Mouse (Mus musculus): ENCODE results near the gene Kcnk5. TPM values are rescaled to one million over a fixed set of nuclear protein-coding genes. Genes with fewer than 3 reads are reported as not detected.

Gene Kcnk5
- polyA plus RNA-seq, 1 experiment = not detected

DNA sequence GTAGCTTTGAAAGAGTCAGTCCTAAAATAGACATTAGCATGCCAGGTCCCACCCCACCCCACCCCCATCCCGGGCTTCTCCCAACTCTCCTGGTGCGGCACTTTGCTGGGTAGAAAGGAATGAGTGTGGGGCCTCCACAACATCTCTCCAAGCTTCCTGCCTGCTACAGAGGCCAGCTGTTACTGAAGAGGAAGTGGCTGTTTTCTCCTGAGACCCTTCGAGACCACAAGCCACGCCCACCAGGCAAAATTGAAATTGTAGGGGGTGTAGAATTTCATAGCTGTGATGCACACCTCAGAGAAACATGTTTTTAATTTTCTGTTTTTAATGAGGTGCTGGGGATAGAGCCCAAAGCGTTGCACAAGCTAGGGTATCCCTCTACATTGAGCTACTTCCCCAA lies 60.7 kb downstream of the Kcnk5 start:
- TF ChIP-seq POLR2A (IDR thresholded peaks at IDR 0.05; ENCODE audit: insufficient read depth, low read depth, low read length) = no peak
- no peak for TF ChIP-seq CTCF (IDR thresholded peaks at IDR 0.05; ENCODE audit: insufficient read depth, low read depth, low read length)
- Histone ChIP-seq H3K27ac (ENCODE audit: insufficient read depth, low read depth, low read length) (no peak overlapping the region), H3K4me1 (ENCODE audit: control insufficient read depth, insufficient read depth, low read length) (no peaks in the 10 kb centered on the region), H3K4me3 (ENCODE audit: insufficient read depth, low read depth, low read length) (no peak overlapping the region)
- 77% methylated on average over 5 of the region's 5 CpGs for WGBS

DNA sequence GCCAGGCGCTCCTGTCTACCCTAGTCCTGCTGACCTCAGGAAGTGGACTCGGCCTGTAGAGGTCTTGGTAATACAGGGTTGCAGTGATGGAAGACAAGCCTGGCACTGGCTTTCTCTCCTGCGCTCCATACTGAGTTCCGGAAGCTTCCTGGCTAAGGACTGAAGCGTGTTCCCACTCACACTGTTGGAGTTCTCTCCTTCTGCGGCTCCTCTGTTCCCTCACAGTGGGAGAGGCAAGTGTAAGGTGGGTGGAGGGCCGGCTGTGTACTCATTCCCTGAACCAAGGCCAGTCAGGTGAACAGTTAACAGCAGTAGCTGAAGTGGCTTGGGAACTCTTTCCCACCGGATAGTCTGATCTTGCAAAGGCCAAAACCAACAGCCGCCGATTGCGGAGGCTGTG lies 61.6 kb downstream of the Kcnk5 start:
- 92% methylated on average over 11 of the region's 11 CpGs for WGBS
- TF ChIP-seq CTCF (IDR thresholded peaks at IDR 0.05; ENCODE audit: insufficient read depth, low read depth, low read length) (no peak), POLR2A (IDR thresholded peaks at IDR 0.05; ENCODE audit: insufficient read depth, low read depth, low read length) (no peak)
- Histone ChIP-seq H3K4me3 (ENCODE audit: insufficient read depth, low read depth, low read length) (no peak overlapping the region), H3K4me1 (ENCODE audit: control insufficient read depth, insufficient read depth, low read length) (no peaks in the 10 kb centered on the region), H3K27ac (ENCODE audit: insufficient read depth, low read depth, low read length) (no peak overlapping the region)

DNA sequence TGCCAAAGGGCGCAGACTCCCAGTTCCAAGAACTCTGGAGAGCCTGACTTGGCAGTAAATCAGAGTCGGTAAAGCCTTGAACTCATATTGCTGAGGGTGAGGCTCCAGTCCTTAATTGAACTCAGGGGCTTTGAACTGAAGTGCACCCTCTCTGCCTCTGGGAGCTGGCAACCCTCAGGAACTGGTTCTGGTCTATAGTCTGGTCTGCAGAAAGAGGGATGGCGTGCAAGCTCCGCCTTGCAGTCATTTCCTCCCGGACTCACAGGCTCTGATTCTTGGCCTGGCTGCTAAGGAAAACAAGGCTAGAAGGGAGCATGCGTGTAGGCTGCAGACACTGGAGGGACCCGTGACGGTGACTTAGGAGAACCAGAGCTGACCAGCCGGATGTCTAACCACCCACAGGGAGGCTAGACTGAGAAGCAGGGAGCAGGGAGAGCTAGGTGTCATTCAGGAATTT lies 65.4 kb downstream of the Kcnk5 start:
- WGBS = 71% methylated on average over 9 of the region's 9 CpGs
- Histone ChIP-seq H3K4me1 (ENCODE audit: control insufficient read depth, insufficient read depth, low read length) (no peaks in the 10 kb centered on the region), H3K27ac (ENCODE audit: insufficient read depth, low read depth, low read length) (no peak overlapping the region), H3K4me3 (ENCODE audit: insufficient read depth, low read depth, low read length) (no peak overlapping the region)
- TF ChIP-seq POLR2A (IDR thresholded peaks at IDR 0.05; ENCODE audit: insufficient read depth, low read depth, low read length) (no peak), CTCF (IDR thresholded peaks at IDR 0.05; ENCODE audit: insufficient read depth, low read depth, low read length) (no peak)

DNA sequence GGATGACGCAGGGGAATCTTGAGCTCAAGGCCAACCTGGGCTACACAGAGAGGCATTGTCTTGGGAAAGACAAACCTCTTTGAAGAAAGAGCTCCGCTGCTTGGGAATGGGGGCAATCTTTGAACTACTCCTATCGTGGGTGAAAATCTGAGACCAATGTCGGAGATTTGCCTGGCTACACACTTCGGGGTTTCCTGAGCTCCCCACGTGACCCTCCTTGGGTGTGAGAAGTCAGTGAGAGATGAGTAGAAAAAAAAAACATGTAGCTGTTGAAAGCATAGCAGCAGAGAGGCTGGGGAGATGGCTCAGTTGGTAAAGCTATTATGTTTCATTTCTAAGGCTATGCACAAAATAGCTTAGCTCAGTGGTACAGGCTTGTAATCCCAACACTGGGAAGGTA lies 66.7 kb downstream of the Kcnk5 start:
- no peak overlapping the region for H3K27ac ChIP-seq (ENCODE audit: insufficient read depth, low read depth, low read length)
- TF ChIP-seq CTCF (IDR thresholded peaks at IDR 0.05; ENCODE audit: insufficient read depth, low read depth, low read length) = no peak
- no peak for TF ChIP-seq POLR2A (IDR thresholded peaks at IDR 0.05; ENCODE audit: insufficient read depth, low read depth, low read length)
- WGBS = 92% methylated on average over 6 of the region's 6 CpGs
- no peak overlapping the region for H3K4me3 ChIP-seq (ENCODE audit: insufficient read depth, low read depth, low read length)
- H3K4me1 ChIP-seq (ENCODE audit: control insufficient read depth, insufficient read depth, low read length) = no peaks in the 10 kb centered on the region

DNA sequence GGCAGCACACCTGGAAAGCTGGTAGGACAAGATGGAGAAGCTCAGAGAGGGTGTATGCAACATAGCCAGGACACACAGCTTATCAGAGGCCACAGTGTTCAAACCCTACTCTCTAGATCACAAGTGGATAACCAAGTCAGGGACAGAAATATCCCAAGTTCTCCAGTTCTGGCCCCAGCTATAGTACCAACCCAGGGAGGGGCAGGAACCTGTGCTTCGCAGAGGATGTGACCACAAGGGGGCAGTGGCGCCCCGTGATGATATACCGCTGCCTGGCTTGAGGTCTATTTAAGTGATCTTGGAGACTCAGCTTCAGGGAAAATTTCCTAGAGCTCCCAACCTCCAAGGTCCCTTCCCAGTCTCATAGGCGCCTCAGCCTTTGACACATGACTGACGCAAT lies 67.6 kb downstream of the Kcnk5 start:
- 6% methylated on average over 6 of the region's 6 CpGs for WGBS
- Histone ChIP-seq H3K4me1 (ENCODE audit: control insufficient read depth, insufficient read depth, low read length) (no peaks in the 10 kb centered on the region), H3K27ac (ENCODE audit: insufficient read depth, low read depth, low read length) (no peak overlapping the region), H3K4me3 (ENCODE audit: insufficient read depth, low read depth, low read length) (no peak overlapping the region)
- TF ChIP-seq POLR2A (IDR thresholded peaks at IDR 0.05; ENCODE audit: insufficient read depth, low read depth, low read length) (no peak), CTCF (IDR thresholded peaks at IDR 0.05; ENCODE audit: insufficient read depth, low read depth, low read length) (peak; percentile 76)

DNA sequence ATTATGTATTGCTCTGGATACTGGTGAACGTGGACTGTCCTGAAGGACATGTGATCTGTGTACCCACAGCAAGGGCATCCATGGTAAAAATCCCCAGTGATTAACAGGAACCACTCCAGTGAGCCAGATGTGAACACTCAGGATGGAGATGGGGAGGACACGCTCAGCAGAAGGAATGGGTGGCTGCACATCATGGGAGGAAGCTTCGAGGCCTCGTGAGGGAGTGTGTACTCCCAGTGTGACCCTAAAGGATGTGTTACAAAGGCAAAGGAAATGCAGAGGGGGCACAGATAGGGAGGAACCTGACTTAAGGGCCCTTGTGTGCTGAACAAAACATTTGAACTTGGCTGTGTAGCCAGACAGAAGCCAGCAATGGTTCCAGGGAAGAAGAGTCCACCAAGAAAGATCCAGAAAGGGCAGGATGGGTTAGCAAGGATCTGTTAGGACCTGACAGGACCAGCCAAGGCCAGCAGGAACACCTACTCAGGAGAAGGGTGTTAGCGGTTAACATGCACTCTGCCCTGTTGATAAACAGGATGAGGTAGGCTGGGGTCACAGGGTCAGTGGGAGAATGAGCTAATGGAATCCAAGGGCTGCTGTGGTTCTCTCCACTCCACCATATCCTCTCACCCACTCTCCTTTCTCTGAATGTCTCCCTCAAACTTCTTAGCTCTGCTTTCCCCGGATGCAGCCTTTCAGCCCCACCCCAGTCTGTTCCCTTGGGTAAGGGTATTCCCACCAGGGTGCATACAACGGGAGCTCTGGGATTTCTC lies 68.2 kb downstream of the Kcnk5 start:
- Histone ChIP-seq H3K4me1 (ENCODE audit: control insufficient read depth, insufficient read depth, low read length) (no peaks in the 10 kb centered on the region), H3K27ac (ENCODE audit: insufficient read depth, low read depth, low read length) (no peak overlapping the region), H3K4me3 (ENCODE audit: insufficient read depth, low read depth, low read length) (no peak overlapping the region)
- no peak for TF ChIP-seq POLR2A (IDR thresholded peaks at IDR 0.05; ENCODE audit: insufficient read depth, low read depth, low read length)
- TF ChIP-seq CTCF (IDR thresholded peaks at IDR 0.05; ENCODE audit: insufficient read depth, low read depth, low read length) = no peak
- WGBS = 69% methylated on average over 7 of the region's 7 CpGs

DNA sequence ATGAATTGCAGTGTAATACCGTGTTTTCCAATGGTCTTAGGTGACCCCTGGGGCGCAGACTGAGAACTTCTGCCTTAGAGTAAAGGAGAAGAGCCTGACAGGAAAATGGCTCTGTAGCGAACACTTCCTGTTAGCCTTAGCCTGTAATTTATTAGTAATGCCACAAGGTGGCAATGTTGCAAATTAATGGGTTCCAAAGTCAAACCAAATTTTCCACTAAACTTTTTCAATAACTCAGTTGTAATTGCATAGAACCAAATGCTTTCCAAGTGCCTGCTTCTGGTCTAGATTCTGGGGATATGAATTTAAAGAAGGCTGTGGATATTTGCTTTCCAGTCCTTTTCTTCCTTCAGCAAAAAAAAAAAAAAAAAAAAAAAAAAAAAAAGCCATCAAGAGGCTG lies 69.4 kb downstream of the Kcnk5 start:
- WGBS = 75% methylated on average over 3 of the region's 3 CpGs
- H3K27ac ChIP-seq (ENCODE audit: insufficient read depth, low read depth, low read length) = no peak overlapping the region
- H3K4me1 ChIP-seq (ENCODE audit: control insufficient read depth, insufficient read depth, low read length) = no peaks in the 10 kb centered on the region
- no peak for TF ChIP-seq POLR2A (IDR thresholded peaks at IDR 0.05; ENCODE audit: insufficient read depth, low read depth, low read length)
- no peak for TF ChIP-seq CTCF (IDR thresholded peaks at IDR 0.05; ENCODE audit: insufficient read depth, low read depth, low read length)
- no peak overlapping the region for H3K4me3 ChIP-seq (ENCODE audit: insufficient read depth, low read depth, low read length)

DNA sequence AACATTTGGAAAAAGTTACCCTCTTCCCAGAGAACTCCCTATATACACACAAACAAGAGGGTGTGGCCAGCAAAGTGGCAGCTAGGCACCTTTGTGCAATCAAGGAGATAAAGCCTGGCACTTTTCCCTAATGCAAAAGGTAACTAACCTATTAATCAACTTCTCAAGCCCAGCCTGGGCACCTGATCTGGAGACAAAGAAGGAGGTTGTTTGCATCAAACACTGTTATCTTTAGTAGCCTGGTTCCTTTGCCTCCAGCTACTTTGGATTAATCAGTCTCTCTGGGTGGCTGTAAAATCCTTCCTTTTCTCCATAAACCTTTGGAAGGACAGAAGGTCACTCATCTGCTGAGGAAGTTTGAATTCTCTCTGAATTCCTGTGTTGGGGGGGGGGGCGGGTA lies 70.7 kb downstream of the Kcnk5 start:
- no peak overlapping the region for H3K27ac ChIP-seq (ENCODE audit: insufficient read depth, low read depth, low read length)
- H3K4me1 ChIP-seq (ENCODE audit: control insufficient read depth, insufficient read depth, low read length) = no peaks in the 10 kb centered on the region
- TF ChIP-seq CTCF (IDR thresholded peaks at IDR 0.05; ENCODE audit: insufficient read depth, low read depth, low read length) = no peak
- H3K4me3 ChIP-seq (ENCODE audit: insufficient read depth, low read depth, low read length) = no peak overlapping the region
- WGBS = 88% methylated on average over 1 of the region's 1 CpGs

DNA sequence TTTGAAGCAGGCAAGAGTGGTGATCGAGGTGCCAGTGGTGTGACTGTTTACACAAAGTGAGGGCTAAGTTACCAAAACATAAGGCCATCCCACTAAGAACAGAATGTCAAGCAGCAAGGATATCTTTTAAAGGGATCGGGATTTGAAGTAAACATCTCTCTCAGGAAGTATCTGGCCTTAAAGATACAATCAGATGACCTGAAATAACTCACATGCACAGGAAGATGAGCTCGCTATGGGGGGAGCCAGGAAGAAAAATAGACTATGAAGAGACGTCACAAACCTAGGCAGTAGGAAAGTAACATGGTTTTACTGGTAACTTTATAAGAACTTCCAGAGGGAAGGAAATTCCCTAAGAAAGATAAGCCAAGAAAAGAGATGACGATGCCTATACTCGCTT lies 75.3 kb downstream of the Kcnk5 start:
- no peak for TF ChIP-seq POLR2A (IDR thresholded peaks at IDR 0.05; ENCODE audit: insufficient read depth, low read depth, low read length)
- TF ChIP-seq CTCF (IDR thresholded peaks at IDR 0.05; ENCODE audit: insufficient read depth, low read depth, low read length) = no peak
- no peaks in the 10 kb centered on the region for H3K4me1 ChIP-seq (ENCODE audit: control insufficient read depth, insufficient read depth, low read length)
- WGBS = 90% methylated on average over 6 of the region's 6 CpGs
- no peak overlapping the region for H3K27ac ChIP-seq (ENCODE audit: insufficient read depth, low read depth, low read length)
- no peak overlapping the region for H3K4me3 ChIP-seq (ENCODE audit: insufficient read depth, low read depth, low read length)
